Mouse (Mus musculus): ENCODE data around the gene Mgat3.

- no peak for TF ChIP-seq POLR2A (IDR thresholded peaks at IDR 0.05; ENCODE audit: insufficient read depth, low read depth, low read length)
- TF ChIP-seq EP300 (IDR thresholded peaks at IDR 0.05; ENCODE audit: insufficient read depth, low read depth, low read length), result no peak
These were observed 35.4 kb upstream of the Mgat3 start for GRCm38 (mm10) chr15:80137945-80138791.
